Mouse (Mus musculus): Measurements from ENCODE around the gene Ube2c.

- no peak for TF ChIP-seq HCFC1 (IDR thresholded peaks at IDR 0.05; ENCODE audit: borderline replicate concordance, insufficient read depth, low read length)
- TF ChIP-seq MAFK (IDR thresholded peaks at IDR 0.05; ENCODE audit: insufficient read depth, low read depth, low read length) = no peak
- TF ChIP-seq ZC3H11A (IDR thresholded peaks at IDR 0.05; ENCODE audit: borderline replicate concordance, low read depth, low read length) = no peak
Observed at GRCm38 (mm10) chr2:164735446-164735845, 34.3 kb upstream of the Ube2c start.

Data from ES-E14 (cell line).